Mouse (Mus musculus): Measurements from ENCODE around the gene Hist1h2ah. TPM values are rescaled to one million over a fixed set of nuclear protein-coding genes. Genes with fewer than 3 reads are reported as not detected.
"Not testable (repeated sequence)": the region's sequence is repeated elsewhere in the genome, so short reads cannot be mapped to it uniquely, and the experiment has no call there.

The Hist1h2ah gene
- polyA plus RNA-seq, 1 experiment, result 2.2 TPM

DNA sequence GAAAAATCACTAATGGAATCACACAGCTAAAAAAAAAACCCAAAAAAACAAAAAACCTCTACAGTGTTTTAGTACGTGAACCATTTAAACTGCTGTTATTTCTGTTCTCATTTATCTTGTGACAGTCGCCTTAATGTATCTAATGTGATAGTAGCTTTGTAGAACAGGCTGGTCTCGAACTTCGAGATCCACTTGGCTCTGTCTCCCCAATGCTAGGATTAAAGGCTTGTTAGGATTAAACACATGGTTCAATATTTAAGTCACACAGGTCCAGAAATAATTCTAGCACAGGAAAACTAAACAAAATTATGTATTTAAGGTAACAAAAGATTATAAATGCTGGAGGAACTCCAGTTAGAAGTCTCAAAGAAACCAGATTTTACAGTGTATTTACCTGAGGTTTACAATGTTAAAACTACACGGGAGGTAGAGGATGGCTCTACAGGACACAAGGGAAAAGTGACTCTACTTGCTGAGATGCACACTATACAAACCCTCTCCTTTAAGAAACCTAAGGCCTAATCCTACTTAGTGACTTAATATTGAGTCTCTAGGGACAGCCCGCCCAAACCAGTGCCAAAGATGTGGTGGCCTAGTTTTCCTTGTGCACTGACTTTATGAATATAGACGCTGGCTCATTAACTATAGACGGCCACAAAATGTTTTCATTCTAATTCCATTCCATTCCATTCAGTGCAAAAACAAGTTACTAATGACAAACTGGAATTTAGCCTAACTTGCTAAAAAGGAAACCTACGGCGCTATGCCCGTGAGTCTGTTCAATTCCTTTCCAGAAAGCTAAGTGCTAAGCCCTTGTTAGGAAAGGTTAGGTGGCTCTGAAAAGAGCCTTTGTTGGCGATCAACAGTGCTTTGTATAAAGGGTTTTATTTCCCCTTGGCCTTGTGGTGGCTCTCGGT lies 6.5 kb upstream of the Hist1h2ah start:
- no peak overlapping the region for H3ac ChIP-seq (ENCODE audit: control insufficient read depth, insufficient read length)
- no peaks in the 10 kb centered on the region for H3K36me3 ChIP-seq (ENCODE audit: control insufficient read depth, insufficient read depth)
- H3K79me2 ChIP-seq (ENCODE audit: control insufficient read depth, insufficient read depth), result no peaks in the 10 kb centered on the region
- H3K4me3 ChIP-seq, result peak overlapping the region; percentile 28
- H3K4me2 ChIP-seq (ENCODE audit: low read depth), result peak overlapping the region; percentile 70
- no peaks in the 10 kb centered on the region for H3K27me3 ChIP-seq (ENCODE audit: control insufficient read depth, insufficient read depth, insufficient read length)
- TF ChIP-seq SRF (IDR thresholded peaks at IDR 0.05; ENCODE audit: control insufficient read depth, insufficient read length, low read depth) (no peak), E2F4 (IDR thresholded peaks at IDR 0.05; ENCODE audit: insufficient read depth) (no peak), CEBPB (IDR thresholded peaks at IDR 0.05; ENCODE audit: insufficient read depth, poor library complexity, severe bottlenecking) (no peak), REST (IDR thresholded peaks at IDR 0.05; ENCODE audit: insufficient read depth, insufficient read length) (no peak), POLR2A (IDR thresholded peaks at IDR 0.05; ENCODE audit: insufficient read length, low read depth) (no peak), MYOD1 (IDR thresholded peaks at IDR 0.05; ENCODE audit: control insufficient read depth in 1 of 3, insufficient read length in 2 of 3, low read depth in 2 of 3) (no peak), TCF12 (IDR thresholded peaks at IDR 0.05; ENCODE audit: insufficient read depth, poor library complexity, severe bottlenecking) (no peak), USF1 (IDR thresholded peaks at IDR 0.05; ENCODE audit: low read depth) (no peak), TCF3 (IDR thresholded peaks at IDR 0.05; ENCODE audit: insufficient read length, low read depth) (no peak), POLR2AphosphoS2 (IDR thresholded peaks at IDR 0.05; ENCODE audit: insufficient read length, low read depth) (no peak), MYOG (IDR thresholded peaks at IDR 0.05; ENCODE audit: control insufficient read depth in 1 of 3, insufficient read depth in 1 of 3, insufficient read length in 2 of 3, low read depth in 2 of 3) (no peak)

DNA sequence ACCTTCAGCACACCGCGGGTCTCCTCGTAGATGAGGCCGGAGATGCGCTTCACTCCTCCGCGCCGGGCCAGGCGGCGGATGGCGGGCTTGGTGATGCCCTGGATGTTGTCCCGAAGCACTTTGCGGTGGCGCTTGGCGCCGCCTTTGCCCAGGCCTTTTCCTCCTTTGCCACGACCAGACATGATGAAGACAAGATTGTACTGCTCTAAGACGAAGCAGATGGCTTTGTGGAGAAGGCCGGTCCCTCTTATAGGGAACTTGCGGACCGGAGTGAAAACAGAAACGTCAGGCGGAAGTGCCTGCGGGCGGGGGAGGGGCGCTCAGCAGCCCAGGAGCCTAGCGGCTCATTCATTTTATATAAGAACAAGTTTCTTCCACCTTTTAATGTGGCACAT lies 5.8 kb upstream of the Hist1h2ah start, which contains the start of gene Hist1h4i:
Gene Hist1h4i (minus strand): TSS at position 221 of the 395 bp plus-strand sequence.
- not testable (repeated sequence) for H3K27me3 ChIP-seq (ENCODE audit: control insufficient read depth, insufficient read depth, insufficient read length); H3K36me3 ChIP-seq (ENCODE audit: control insufficient read depth, insufficient read depth); H3K79me2 ChIP-seq (ENCODE audit: control insufficient read depth, insufficient read depth); H3ac ChIP-seq (ENCODE audit: control insufficient read depth, insufficient read length)
- TF ChIP-seq SRF (IDR thresholded peaks at IDR 0.05; ENCODE audit: control insufficient read depth, insufficient read length, low read depth) (peak; percentile 25), POLR2AphosphoS2 (IDR thresholded peaks at IDR 0.05; ENCODE audit: insufficient read length, low read depth) (peak; percentile 98), POLR2A (IDR thresholded peaks at IDR 0.05; ENCODE audit: insufficient read length, low read depth) (peak; percentile 92)
- H3K4me2 ChIP-seq (ENCODE audit: low read depth), result peak within 1 kb of the TSS; percentile 86
- H3K4me3 ChIP-seq, result peak within 1 kb of the TSS; percentile 28

DNA sequence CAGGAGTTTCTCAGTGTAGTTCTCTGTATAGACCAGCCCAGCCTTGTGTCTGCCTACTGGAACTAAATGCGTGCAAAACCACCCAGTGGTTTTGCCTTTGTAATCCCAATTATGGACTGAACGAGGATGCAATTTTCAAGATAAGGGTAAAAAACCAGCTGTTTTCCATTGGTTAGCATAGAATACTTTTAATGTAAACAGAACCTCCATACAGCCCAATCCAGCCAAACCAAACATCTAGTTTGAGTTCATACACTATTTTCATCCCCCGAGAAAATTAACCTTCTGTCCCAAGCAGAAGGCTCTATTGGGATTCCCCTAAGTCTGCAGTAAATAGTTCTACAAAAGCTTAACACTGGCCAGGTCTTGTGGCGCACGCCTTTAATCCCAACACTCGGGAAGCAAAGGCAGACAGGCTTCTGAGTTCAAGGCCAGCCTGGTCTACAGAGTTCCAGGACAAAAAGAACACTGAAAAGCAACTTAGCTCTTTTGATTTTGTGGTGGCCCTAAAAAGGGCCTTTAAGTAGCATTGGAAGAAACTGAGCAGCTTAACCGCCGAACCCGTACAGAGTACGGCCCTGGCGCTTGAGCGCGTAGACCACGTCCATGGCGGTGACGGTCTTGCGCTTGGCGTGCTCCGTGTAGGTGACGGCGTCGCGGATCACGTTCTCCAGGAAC lies 5.2 kb upstream of the Hist1h2ah start:
- no peaks in the 10 kb centered on the region for H3K36me3 ChIP-seq (ENCODE audit: control insufficient read depth, insufficient read depth)
- H3K27me3 ChIP-seq (ENCODE audit: control insufficient read depth, insufficient read depth, insufficient read length), result no peaks in the 10 kb centered on the region
- H3K79me2 ChIP-seq (ENCODE audit: control insufficient read depth, insufficient read depth), result no peaks in the 10 kb centered on the region
- no peak overlapping the region for H3ac ChIP-seq (ENCODE audit: control insufficient read depth, insufficient read length)
- TF ChIP-seq POLR2AphosphoS2 (IDR thresholded peaks at IDR 0.05; ENCODE audit: insufficient read length, low read depth) (peak; percentile 57), REST (IDR thresholded peaks at IDR 0.05; ENCODE audit: insufficient read depth, insufficient read length) (no peak)
- peak overlapping the region; percentile 28 for H3K4me3 ChIP-seq
- peak overlapping the region; percentile 86 for H3K4me2 ChIP-seq (ENCODE audit: low read depth)

DNA sequence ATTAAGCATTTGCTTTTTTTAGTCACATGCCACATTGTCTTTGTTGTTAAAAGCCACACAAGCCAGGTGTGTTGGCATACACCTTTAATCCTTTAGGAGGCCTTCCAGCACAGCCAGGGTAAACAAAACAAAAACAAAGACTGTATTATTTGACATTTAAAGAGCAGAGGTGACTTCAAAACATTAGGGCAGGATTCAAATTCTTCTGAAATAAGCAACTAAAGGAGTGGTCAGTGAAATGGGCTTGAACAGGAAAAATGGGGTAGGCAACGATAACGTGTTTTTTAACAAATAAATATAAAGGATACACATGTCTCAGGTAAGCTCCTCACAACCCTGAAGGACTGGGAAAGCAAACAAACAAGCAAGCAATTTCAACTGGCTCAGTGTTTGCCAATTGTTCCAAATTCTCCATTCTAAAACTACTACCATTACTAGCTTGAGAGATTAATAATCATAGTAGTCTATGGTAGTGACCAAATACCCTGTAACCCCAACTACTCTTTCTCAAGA lies 4.6 kb upstream of the Hist1h2ah start:
- Histone ChIP-seq H3K4me2 (ENCODE audit: low read depth) (peak overlapping the region; percentile 86), H3K27me3 (ENCODE audit: control insufficient read depth, insufficient read depth, insufficient read length) (no peaks in the 10 kb centered on the region), H3ac (ENCODE audit: control insufficient read depth, insufficient read length) (no peak overlapping the region), H3K4me3 (peak overlapping the region; percentile 28), H3K79me2 (ENCODE audit: control insufficient read depth, insufficient read depth) (no peaks in the 10 kb centered on the region), H3K36me3 (ENCODE audit: control insufficient read depth, insufficient read depth) (no peaks in the 10 kb centered on the region)
- no peak for TF ChIP-seq TCF3 (IDR thresholded peaks at IDR 0.05; ENCODE audit: insufficient read length, low read depth)
- no peak for TF ChIP-seq POLR2AphosphoS2 (IDR thresholded peaks at IDR 0.05; ENCODE audit: insufficient read length, low read depth)
- TF ChIP-seq POLR2A (IDR thresholded peaks at IDR 0.05; ENCODE audit: insufficient read length, low read depth), result no peak
- TF ChIP-seq E2F4 (IDR thresholded peaks at IDR 0.05; ENCODE audit: insufficient read depth), result no peak
- no peak for TF ChIP-seq SRF (IDR thresholded peaks at IDR 0.05; ENCODE audit: control insufficient read depth, insufficient read length, low read depth)
- TF ChIP-seq TCF12 (IDR thresholded peaks at IDR 0.05; ENCODE audit: insufficient read depth, poor library complexity, severe bottlenecking), result no peak
- no peak for TF ChIP-seq USF1 (IDR thresholded peaks at IDR 0.05; ENCODE audit: low read depth)
- TF ChIP-seq MYOD1 (IDR thresholded peaks at IDR 0.05; ENCODE audit: control insufficient read depth in 1 of 3, insufficient read length in 2 of 3, low read depth in 2 of 3), result no peak
- TF ChIP-seq MYOG (IDR thresholded peaks at IDR 0.05; ENCODE audit: control insufficient read depth in 1 of 3, insufficient read depth in 1 of 3, insufficient read length in 2 of 3, low read depth in 2 of 3), result no peak
- TF ChIP-seq REST (IDR thresholded peaks at IDR 0.05; ENCODE audit: insufficient read depth, insufficient read length), result no peak
- TF ChIP-seq MAX (IDR thresholded peaks at IDR 0.05; ENCODE audit: low read depth), result no peak
- TF ChIP-seq CEBPB (IDR thresholded peaks at IDR 0.05; ENCODE audit: insufficient read depth, poor library complexity, severe bottlenecking), result no peak
